Mouse (Mus musculus) kidney, postnatal 10 days (tissue): ENCODE results near the gene Cntn4.
A peak's percentile ranks its signal among the peaks of the same experiment; 100 is the strongest.

Experiments used
- DNase-seq: peaks from one replicate; pipeline ENCODE4 v3.0.0; 2021; ENCODE audit warnings: mixed read lengths

Gene Cntn4

GRCm38 (mm10) chr6:106675581-106675980, 998.1 kb downstream of the Cntn4 start:
- DNase-seq = no peak

GRCm38 (mm10) chr6:106701931-106702330, 1024.5 kb downstream of the Cntn4 start:
- peak; percentile 21 for DNase-seq

GRCm38 (mm10) chr6:106705506-106706035, 1028.1 kb downstream of the Cntn4 start:
- peak; percentile 6 for DNase-seq

- no peak for DNase-seq
Measured at GRCm38 (mm10) chr6:106725642-106726041, 1048.2 kb downstream of the Cntn4 start.

GRCm38 (mm10) chr6:106726078-106726477, 1048.6 kb downstream of the Cntn4 start:
- DNase-seq = no peak

GRCm38 (mm10) chr6:106727703-106728102, 1050.2 kb downstream of the Cntn4 start:
- no peak for DNase-seq

- peak; percentile 10 for DNase-seq
Measured at GRCm38 (mm10) chr6:106729682-106730314, 1052.3 kb downstream of the Cntn4 start.

- no peak for DNase-seq
Measured at GRCm38 (mm10) chr6:106732563-106732962, 1055.1 kb downstream of the Cntn4 start.

- no peak for DNase-seq
Measured at GRCm38 (mm10) chr6:106738229-106738628, 1060.8 kb downstream of the Cntn4 start.

GRCm38 (mm10) chr6:106740244-106740825, 1062.9 kb downstream of the Cntn4 start:
- no peak for DNase-seq

GRCm38 (mm10) chr6:106743556-106744233, 1066.2 kb downstream of the Cntn4 start:
- DNase-seq = no peak

GRCm38 (mm10) chr6:106745673-106746394, 1068.4 kb downstream of the Cntn4 start:
- DNase-seq = no peak

GRCm38 (mm10) chr6:106747251-106747650, 1069.8 kb downstream of the Cntn4 start:
- DNase-seq = no peak

- no peak for DNase-seq
Measured at GRCm38 (mm10) chr6:106747804-106748203, 1070.3 kb downstream of the Cntn4 start.
